Mouse (Mus musculus) intestine, embryonic 14.5 days (tissue): Measurements from ENCODE around the gene Nkx1-1. TPM values are rescaled to one million over a fixed set of nuclear protein-coding genes. Genes with fewer than 3 reads are reported as not detected.
A peak's percentile ranks its signal among the peaks of the same experiment; 100 is the strongest.

ENCODE experiments used
- ATAC-seq: fragments of 200-750 bp; cut with Nextera tagmentation; replicated peaks from 2 replicates; pipeline ENCODE4 v1.8.0; 2017; ENCODE audit warnings: low read depth, moderate number of reproducible peaks, moderate TSS enrichment, moderate library complexity; ENCODE audit not compliant: low FRiP score, low TSS enrichment
- DNase-seq: peaks from one replicate; pipeline ENCODE4 v3.0.0-alpha.2; 2018; ENCODE audit warnings: low spot score
- H3K27ac ChIP-seq: fragments of 300-500 bp; sonication (generic); 2 replicates; pipeline ENCODE4 v1.5.1; 2014; ENCODE audit warnings: low read depth, mild to moderate bottlenecking, control low read depth
- H3K27me3 ChIP-seq: fragments of 300-500 bp; sonication (generic); replicated peaks from 2 replicates; pipeline ENCODE4 v1.6.1; 2014; ENCODE audit warnings: low read length, control low read depth; ENCODE audit not compliant: control insufficient read depth, insufficient read depth
- H3K36me3 ChIP-seq: fragments of 300-500 bp; sonication (generic); 2 replicates; pipeline ENCODE4 v1.6.1; 2014; ENCODE audit warnings: low read length, control low read depth; ENCODE audit not compliant: control insufficient read depth, insufficient read depth
- H3K4me1 ChIP-seq: fragments of 300-500 bp; sonication (generic); replicated peaks from 2 replicates; pipeline ENCODE4 v1.6.1; 2014; ENCODE audit warnings: low read length, control low read depth, mixed read lengths; ENCODE audit not compliant: control insufficient read depth, insufficient read depth
- H3K4me2 ChIP-seq: fragments of 300-500 bp; sonication (generic); 2 replicates; pipeline ENCODE4 v1.6.1; 2014; ENCODE audit warnings: low read length
- H3K4me3 ChIP-seq: fragments of 300-500 bp; sonication (generic); 2 replicates; pipeline ENCODE4 v1.5.1; 2014; ENCODE audit warnings: low read depth, low read length, control low read depth, mixed read lengths
- H3K9ac ChIP-seq: fragments of 300-500 bp; sonication (generic); 2 replicates; pipeline ENCODE4 v1.6.1; 2014; ENCODE audit warnings: mild to moderate bottlenecking, low read length
- H3K9me3 ChIP-seq: fragments of 300-500 bp; sonication (generic); 2 replicates; pipeline ENCODE4 v1.6.1; 2016; ENCODE audit warnings: low read length, control low read depth; ENCODE audit not compliant: control insufficient read depth
- WGBS: fragments of 180-500 bp; shearing (Covaris S2); extraction: QIAGEN DNeasy Blood & Tissue Kit; methylation state at CpG from one replicate; pipeline ENCODE4 v1.1.7; 2014; 5-methylcytosine and 5-hydroxymethylcytosine counted together
- polyA plus RNA-seq: library from polyadenylated mRNA; unstranded; fragments of >200 nt; fragmentation: Nextera tagmentation; extraction: Ambion mirVana; gene quantifications from 2 replicates; pipeline ENCODE4 v1.2.1, GENCODE M21; 2014

The Nkx1-1 gene
- polyA plus RNA-seq, 1 experiment from 2014 or later, result not detected

DNA sequence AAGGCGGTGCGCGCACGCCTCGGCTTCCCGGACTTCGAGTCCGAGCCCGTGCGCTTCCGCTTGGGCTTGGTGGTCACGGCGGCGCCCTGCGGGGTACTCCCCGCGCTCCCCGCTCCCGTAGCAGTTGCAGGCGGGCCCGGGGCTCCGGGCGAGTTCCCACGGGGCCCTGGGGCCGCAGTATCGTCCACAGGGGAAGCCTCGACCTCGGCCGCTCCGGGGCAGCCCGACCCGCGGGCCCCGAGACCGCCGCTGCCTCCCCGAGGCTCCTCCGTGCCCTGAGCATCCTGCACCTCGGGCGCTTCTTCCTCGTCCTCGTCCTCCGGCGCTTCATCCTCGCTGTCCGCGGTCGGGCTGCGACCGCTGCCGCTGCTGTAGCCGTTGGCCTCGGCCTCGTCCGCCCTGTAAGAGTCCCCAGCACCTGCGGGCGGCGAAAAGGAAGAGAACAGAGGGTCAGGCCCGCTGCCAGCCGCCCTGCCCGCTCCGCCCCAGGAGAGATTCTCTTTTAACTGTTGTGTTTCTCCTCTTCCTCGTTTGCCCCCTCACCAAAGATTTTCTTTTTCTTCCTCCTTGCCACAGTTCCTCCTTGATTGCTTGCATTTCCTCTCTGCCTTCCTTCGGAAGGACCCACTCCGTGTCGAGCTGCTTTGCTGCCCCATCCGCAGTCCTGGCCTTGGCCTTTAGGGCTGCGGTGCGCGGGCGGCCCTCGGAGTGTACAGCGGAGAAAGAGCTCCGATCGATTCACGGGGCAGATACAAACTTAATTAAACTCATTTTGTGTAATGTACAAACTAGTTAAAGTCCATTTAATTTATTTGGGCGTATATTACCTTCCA is 2.4 kb downstream of the Nkx1-1 start:
- H3K9me3 ChIP-seq, result no peaks in the 10 kb centered on the region
- no peaks in the 10 kb centered on the region for H3K36me3 ChIP-seq
- H3K4me3 ChIP-seq, result peak overlapping the region; percentile 15; the same call in 1 of the 2 replicates
- peak; percentile 67 for DNase-seq
- no peak overlapping the region for H3K27ac ChIP-seq
- WGBS, result under 1% methylated on average over 64 of the region's 77 CpGs
- peak overlapping the region; percentile 34 for H3K4me2 ChIP-seq
- H3K9ac ChIP-seq, result no peak overlapping the region
- H3K27me3 ChIP-seq, result peaks cover 98% of the 10 kb centered on the region
- no peak for ATAC-seq
- H3K4me1 ChIP-seq, result peaks cover 9% of the 10 kb centered on the region; the same call in 1 of the 2 replicates

GRCm38 (mm10) chr5:33430511-33431172 is 3.1 kb downstream of the Nkx1-1 start:
- H3K4me1 ChIP-seq, result peaks cover 9% of the 10 kb centered on the region; the same call in 1 of the 2 replicates
- H3K27me3 ChIP-seq, result peaks cover 92% of the 10 kb centered on the region
- peak; percentile 67 for DNase-seq
- no peak overlapping the region for H3K27ac ChIP-seq
- ATAC-seq, result no peak
- peak overlapping the region; percentile 34 for H3K4me2 ChIP-seq
- H3K36me3 ChIP-seq, result no peaks in the 10 kb centered on the region
- H3K9me3 ChIP-seq, result no peaks in the 10 kb centered on the region
- H3K9ac ChIP-seq, result no peak overlapping the region
- H3K4me3 ChIP-seq, result peak overlapping the region; percentile 15
- 2% methylated on average over 64 of the region's 64 CpGs for WGBS

- H3K9me3 ChIP-seq, result no peaks in the 10 kb centered on the region
- no peak overlapping the region for H3K27ac ChIP-seq
- WGBS, result 3% methylated on average over 16 of the region's 16 CpGs
- H3K36me3 ChIP-seq, result no peaks in the 10 kb centered on the region
- H3K4me1 ChIP-seq, result peaks cover 9% of the 10 kb centered on the region; the same call in 1 of the 2 replicates
- peaks cover 86% of the 10 kb centered on the region for H3K27me3 ChIP-seq
- no peak overlapping the region for H3K4me2 ChIP-seq
- H3K4me3 ChIP-seq, result 0 out of 2 replicates have a peak overlapping the region, but pooled peaks have one; percentile 15
- ATAC-seq (no peak), DNase-seq (no peak)
- H3K9ac ChIP-seq, result no peak overlapping the region
These were observed 3.7 kb downstream of the Nkx1-1 start for GRCm38 (mm10) chr5:33430106-33430505.

GRCm38 (mm10) chr5:33427461-33427860 is 6.3 kb downstream of the Nkx1-1 start:
- Histone ChIP-seq H3K36me3 (no peaks in the 10 kb centered on the region), H3K9me3 (no peaks in the 10 kb centered on the region), H3K4me2 (no peak overlapping the region), H3K27ac (no peak overlapping the region), H3K4me3 (no peak overlapping the region), H3K27me3 (peaks cover 60% of the 10 kb centered on the region), H3K9ac (no peak overlapping the region), H3K4me1 (peaks cover 9% of the 10 kb centered on the region; the same call in 1 of the 2 replicates)
- ATAC-seq (no peak), DNase-seq (no peak)

- Histone ChIP-seq H3K27me3 (no peaks in the 10 kb centered on the region; the same call in 1 of the 2 replicates), H3K27ac (no peak overlapping the region), H3K9ac (no peak overlapping the region), H3K36me3 (peaks cover 9% of the 10 kb centered on the region; the same call in 1 of the 2 replicates), H3K4me1 (no peaks in the 10 kb centered on the region), H3K4me3 (no peak overlapping the region), H3K9me3 (no peaks in the 10 kb centered on the region), H3K4me2 (no peak overlapping the region)
- ATAC-seq (no peak), DNase-seq (no peak)
- WGBS, result 68% methylated on average over 3 of the region's 3 CpGs
These were observed 13.5 kb downstream of the Nkx1-1 start for GRCm38 (mm10) chr5:33420313-33420712.

DNA sequence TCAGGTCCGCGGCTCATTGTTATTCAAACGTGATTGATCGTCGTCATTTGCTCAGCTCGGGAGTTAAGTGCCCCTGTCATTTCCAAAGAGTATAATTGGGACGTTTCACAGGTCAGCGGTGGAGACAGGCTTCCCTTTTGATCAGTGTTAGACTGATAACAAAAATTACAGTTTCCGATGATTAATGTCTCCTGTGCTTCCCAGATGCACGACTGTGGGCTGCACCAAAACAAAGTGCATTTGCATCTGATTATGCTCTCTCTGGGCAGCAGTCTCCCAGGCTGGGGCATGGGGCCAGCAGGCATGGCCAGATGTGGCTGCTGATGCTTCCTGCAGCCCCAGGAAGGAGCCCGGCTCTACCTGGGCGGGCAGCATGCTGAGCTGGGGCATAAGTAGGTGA is 33.0 kb downstream of the Nkx1-1 start:
- 61% methylated on average over 12 of the region's 12 CpGs for whole genome bisulfite sequencing
- Histone ChIP-seq H3K27me3 (no peaks in the 10 kb centered on the region), H3K4me2 (no peak overlapping the region), H3K4me1 (no peaks in the 10 kb centered on the region), H3K27ac (no peak overlapping the region), H3K9me3 (no peaks in the 10 kb centered on the region), H3K36me3 (peaks cover 7% of the 10 kb centered on the region; the same call in 1 of the 2 replicates), H3K9ac (no peak overlapping the region), H3K4me3 (no peak overlapping the region)
- no peak for ATAC-seq
- no peak for DNase-seq

DNA sequence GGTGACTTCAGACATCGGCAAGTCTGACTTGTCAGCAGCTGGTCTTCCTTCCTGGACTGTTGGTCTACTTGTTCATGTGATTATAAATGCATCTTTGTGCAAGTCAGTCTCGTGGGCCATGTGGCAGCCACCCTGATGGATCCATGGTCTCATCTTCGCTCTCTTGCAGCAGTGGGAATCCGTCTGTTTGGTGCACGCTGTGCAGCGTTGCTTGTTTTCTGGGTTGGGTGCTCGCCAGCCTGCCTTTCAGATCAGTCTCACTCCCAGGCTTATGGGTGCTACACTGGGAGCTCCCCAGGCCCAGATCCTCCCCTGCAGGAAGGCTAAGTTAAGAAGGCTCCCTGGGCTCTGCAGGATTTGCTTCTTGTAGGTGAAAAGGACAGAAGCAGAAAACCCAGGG is 36.9 kb downstream of the Nkx1-1 start:
- Histone ChIP-seq H3K4me3 (no peak overlapping the region), H3K27ac (no peak overlapping the region), H3K9ac (no peak overlapping the region), H3K4me1 (no peaks in the 10 kb centered on the region), H3K36me3 (peaks cover 18% of the 10 kb centered on the region), H3K9me3 (no peaks in the 10 kb centered on the region), H3K27me3 (no peaks in the 10 kb centered on the region), H3K4me2 (no peak overlapping the region)
- no peak for DNase-seq
- no peak for ATAC-seq
- WGBS, result 84% methylated on average over 7 of the region's 7 CpGs

- ATAC-seq, result no peak
- DNase-seq, result no peak
- Histone ChIP-seq H3K27ac (no peak overlapping the region), H3K4me3 (no peak overlapping the region), H3K27me3 (no peaks in the 10 kb centered on the region), H3K9me3 (no peaks in the 10 kb centered on the region), H3K9ac (no peak overlapping the region), H3K4me2 (no peak overlapping the region), H3K4me1 (no peaks in the 10 kb centered on the region), H3K36me3 (peaks cover 22% of the 10 kb centered on the region)
- 85% methylated on average over 11 of the region's 11 CpGs for WGBS
These were observed 38.1 kb downstream of the Nkx1-1 start for GRCm38 (mm10) chr5:33395693-33396092.
